Mouse (Mus musculus): Measurements from ENCODE around the gene Zfp977. TPM values are rescaled to one million over a fixed set of nuclear protein-coding genes. Genes with fewer than 3 reads are reported as not detected.
"Not testable (repeated sequence)": the region's sequence is repeated elsewhere in the genome, so short reads cannot be mapped to it uniquely, and the experiment has no call there.

Gene Zfp977
- 1.2 and 1.6 TPM in 2 replicates for polyA plus RNA-seq (2014; fragmentation: Nextera tagmentation; extraction: Ambion mirVana)

DNA sequence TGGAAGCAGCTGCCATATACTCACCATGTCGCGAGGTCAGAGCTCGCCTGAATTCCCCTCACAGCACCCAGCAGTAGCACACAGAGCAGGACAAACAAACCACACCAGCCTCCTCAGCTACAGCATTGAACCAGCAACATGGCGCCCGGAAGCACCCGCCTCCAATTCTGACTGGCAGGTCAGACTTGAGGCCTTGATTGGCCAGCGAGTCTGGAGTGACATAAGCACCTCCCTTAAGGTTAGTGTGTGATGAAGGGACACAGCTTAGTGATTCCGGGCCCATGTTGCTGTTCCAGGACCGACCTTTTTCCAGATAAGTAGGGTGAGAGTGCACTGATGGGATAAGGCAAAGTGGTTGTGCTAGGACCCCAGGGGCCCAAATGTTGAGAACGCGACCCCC, at the start of gene Zfp977:
Gene Zfp977, minus strand, starts transcription at position 135 of the 400 bp plus-strand sequence.
- H3K27ac ChIP-seq (replicated peaks in 1 of 2; ENCODE audit: control insufficient read depth in 1 of 2, insufficient read depth in 1 of 2, low read depth in 2 of 2, low read length in 2 of 2); H3K4me3 ChIP-seq (ENCODE audit: control insufficient read depth in 1 of 2, insufficient read depth in 1 of 2, low read depth in 1 of 2, low read length in 2 of 2); H3K4me1 ChIP-seq (ENCODE audit: control insufficient read depth in 2 of 2, insufficient read depth in 2 of 2, low read length in 2 of 2); ATAC-seq (ENCODE audit: insufficient number of reproducible peaks, insufficient read depth, low FRiP score, low read depth); H3K27me3 ChIP-seq (ENCODE audit: control insufficient read depth, insufficient read depth, low read length); H3K9ac ChIP-seq (ENCODE audit: low read length); H3K4me2 ChIP-seq (ENCODE audit: low read length); H3K36me3 ChIP-seq (ENCODE audit: control insufficient read depth, insufficient read depth, low read length): not testable (repeated sequence)
- peaks cover 18% of the 10 kb centered on the region; the same call in 1 of the 2 replicates for H3K9me3 ChIP-seq (ENCODE audit: control insufficient read depth, low read length)
- 85% methylated on average over 11 of the region's 11 CpGs for WGBS

DNA sequence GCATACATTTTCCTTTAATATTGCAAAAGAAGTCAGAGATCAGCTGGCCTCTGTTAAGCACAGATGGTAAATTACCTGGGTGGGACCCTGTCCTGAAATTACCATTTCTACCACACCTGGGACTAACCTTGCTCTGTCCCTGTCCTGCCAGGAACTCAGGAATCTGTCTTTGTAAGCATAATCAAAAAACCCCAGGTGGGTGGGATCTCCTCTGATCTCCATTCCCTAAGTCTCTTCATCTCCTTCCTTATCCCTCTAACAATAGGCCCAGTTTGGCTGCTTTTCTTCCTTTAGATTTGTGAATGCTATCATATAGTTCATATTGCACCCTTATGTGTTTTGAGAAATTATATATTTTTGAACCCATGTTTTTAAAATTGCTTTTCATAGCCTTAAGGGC, 38.7 kb upstream of the Zfp977 start:
- not testable (repeated sequence) for H3K36me3 ChIP-seq (ENCODE audit: control insufficient read depth, insufficient read depth, low read length); H3K9ac ChIP-seq (ENCODE audit: low read length); H3K27ac ChIP-seq (replicated peaks in 1 of 2; ENCODE audit: control insufficient read depth in 1 of 2, insufficient read depth in 1 of 2, low read depth in 2 of 2, low read length in 2 of 2); H3K4me2 ChIP-seq (ENCODE audit: low read length); H3K4me1 ChIP-seq (ENCODE audit: control insufficient read depth in 2 of 2, insufficient read depth in 2 of 2, low read length in 2 of 2); ATAC-seq (ENCODE audit: insufficient number of reproducible peaks, insufficient read depth, low FRiP score, low read depth); H3K27me3 ChIP-seq (ENCODE audit: control insufficient read depth, insufficient read depth, low read length); H3K4me3 ChIP-seq (ENCODE audit: control insufficient read depth in 1 of 2, insufficient read depth in 1 of 2, low read depth in 1 of 2, low read length in 2 of 2); H3K9me3 ChIP-seq (ENCODE audit: control insufficient read depth, low read length)

DNA sequence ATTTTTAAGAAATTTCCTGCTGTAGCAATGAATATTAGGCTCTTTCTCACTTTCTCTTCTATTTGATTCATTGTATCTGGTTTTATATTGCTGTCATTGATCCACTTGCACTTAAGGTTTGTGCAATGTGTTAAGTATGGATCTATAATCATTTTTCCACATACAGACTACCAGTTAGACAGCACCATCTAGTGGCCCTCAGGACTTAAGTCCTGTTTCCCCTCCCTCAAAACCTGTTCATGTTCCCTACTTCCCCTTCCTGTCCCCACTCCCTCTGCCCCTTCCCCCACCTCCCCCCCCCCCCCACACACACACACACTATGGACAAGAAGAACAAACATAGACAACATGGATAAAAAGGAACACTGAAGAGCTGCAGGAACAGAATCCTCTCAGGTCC, 3.3 kb upstream of the Zfp977 start:
- H3K36me3 ChIP-seq (ENCODE audit: control insufficient read depth, insufficient read depth, low read length); H3K4me3 ChIP-seq (ENCODE audit: control insufficient read depth in 1 of 2, insufficient read depth in 1 of 2, low read depth in 1 of 2, low read length in 2 of 2); ATAC-seq (ENCODE audit: insufficient number of reproducible peaks, insufficient read depth, low FRiP score, low read depth); H3K27ac ChIP-seq (replicated peaks in 1 of 2; ENCODE audit: control insufficient read depth in 1 of 2, insufficient read depth in 1 of 2, low read depth in 2 of 2, low read length in 2 of 2); H3K9ac ChIP-seq (ENCODE audit: low read length); H3K27me3 ChIP-seq (ENCODE audit: control insufficient read depth, insufficient read depth, low read length); H3K4me1 ChIP-seq (ENCODE audit: control insufficient read depth in 2 of 2, insufficient read depth in 2 of 2, low read length in 2 of 2); H3K4me2 ChIP-seq (ENCODE audit: low read length): not testable (repeated sequence)
- peaks cover 19% of the 10 kb centered on the region for H3K9me3 ChIP-seq (ENCODE audit: control insufficient read depth, low read length)

DNA sequence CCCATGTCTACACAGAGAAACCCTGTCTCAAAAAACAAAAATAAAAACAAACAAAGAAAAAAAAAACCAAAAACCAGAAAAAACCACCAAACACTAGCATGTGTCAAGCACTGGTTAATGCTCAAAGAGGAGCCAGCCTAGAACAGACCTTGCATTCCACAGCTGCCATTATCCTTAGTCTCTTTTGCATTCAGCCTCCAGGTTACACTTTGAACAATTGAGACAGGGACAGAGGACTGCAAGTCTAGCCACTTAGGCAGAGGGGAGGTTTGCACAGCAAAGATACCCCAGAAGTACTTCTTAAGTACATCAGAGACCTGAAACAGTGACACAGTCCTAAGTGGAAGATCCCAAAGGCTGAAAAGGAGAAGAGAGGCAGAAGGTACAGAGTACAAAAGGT, 1.0 kb downstream of the Zfp977 start:
- H3K9me3 ChIP-seq (ENCODE audit: control insufficient read depth, low read length): peaks cover 27% of the 10 kb centered on the region; the same call in 1 of the 2 replicates
- not testable (repeated sequence) for H3K9ac ChIP-seq (ENCODE audit: low read length); H3K27ac ChIP-seq (replicated peaks in 1 of 2; ENCODE audit: control insufficient read depth in 1 of 2, insufficient read depth in 1 of 2, low read depth in 2 of 2, low read length in 2 of 2); H3K4me2 ChIP-seq (ENCODE audit: low read length); H3K4me1 ChIP-seq (ENCODE audit: control insufficient read depth in 2 of 2, insufficient read depth in 2 of 2, low read length in 2 of 2); H3K4me3 ChIP-seq (ENCODE audit: control insufficient read depth in 1 of 2, insufficient read depth in 1 of 2, low read depth in 1 of 2, low read length in 2 of 2); H3K36me3 ChIP-seq (ENCODE audit: control insufficient read depth, insufficient read depth, low read length); ATAC-seq (ENCODE audit: insufficient number of reproducible peaks, insufficient read depth, low FRiP score, low read depth); H3K27me3 ChIP-seq (ENCODE audit: control insufficient read depth, insufficient read depth, low read length)

DNA sequence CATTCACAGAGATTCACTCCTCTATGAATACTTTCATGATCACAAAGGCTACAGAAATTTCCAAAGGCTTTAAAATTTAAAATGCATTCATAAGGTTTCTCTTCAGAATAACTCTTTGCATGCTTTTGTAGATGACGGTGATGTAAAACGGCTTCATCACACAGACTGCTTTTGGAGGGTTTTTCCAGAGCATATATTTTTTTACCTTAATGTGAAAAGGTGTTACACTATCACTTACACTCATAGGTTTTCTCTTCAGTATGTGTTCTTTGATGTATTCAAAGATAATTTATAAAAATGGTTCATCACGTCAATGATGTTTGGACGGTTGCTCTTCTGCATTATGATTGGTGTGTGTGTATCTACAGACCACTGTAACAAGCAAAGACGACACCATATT, 13.9 kb downstream of the Zfp977 start, which contains the start of gene Gm21028:
Gene Gm21028, minus strand, starts transcription at position 101 of the 400 bp plus-strand sequence.
- Histone ChIP-seq H3K9ac (ENCODE audit: low read length) (no peak within 1 kb of the TSS), H3K9me3 (ENCODE audit: control insufficient read depth, low read length) (peaks cover 52% of the 10 kb centered on the region)
- WGBS: 84% methylated on average over 5 of the region's 5 CpGs

DNA sequence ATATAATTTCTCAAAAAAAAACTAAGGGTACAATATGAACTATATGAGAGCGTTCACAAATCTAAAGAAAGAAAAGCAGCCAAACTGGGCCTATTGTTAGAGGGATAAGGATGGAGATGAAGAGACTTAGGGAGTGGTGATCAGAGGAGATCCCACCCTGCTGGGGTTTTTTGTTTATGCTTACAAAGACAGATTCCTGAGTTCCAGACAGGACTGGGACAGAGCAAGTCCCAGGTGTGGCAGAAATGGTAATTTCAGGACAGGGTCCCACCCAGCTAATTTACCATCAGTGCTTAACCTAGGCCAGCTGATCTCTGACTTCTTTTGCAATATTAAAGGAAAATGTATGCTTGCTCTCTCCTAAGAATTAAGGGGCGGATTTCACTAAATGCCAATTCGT, 40.6 kb downstream of the Zfp977 start:
- Histone ChIP-seq H3K4me1 (ENCODE audit: control insufficient read depth in 2 of 2, insufficient read depth in 2 of 2, low read length in 2 of 2) (no peaks in the 10 kb centered on the region), H3K4me3 (ENCODE audit: control insufficient read depth in 1 of 2, insufficient read depth in 1 of 2, low read depth in 1 of 2, low read length in 2 of 2) (no peak overlapping the region), H3K27me3 (ENCODE audit: control insufficient read depth, insufficient read depth, low read length) (no peaks in the 10 kb centered on the region), H3K9me3 (ENCODE audit: control insufficient read depth, low read length) (0 out of 2 replicates have a peak, but pooled peaks cover 11% of the 10 kb centered on the region), H3K4me2 (ENCODE audit: low read length) (no peak overlapping the region), H3K9ac (ENCODE audit: low read length) (no peak overlapping the region), H3K36me3 (ENCODE audit: control insufficient read depth, insufficient read depth, low read length) (no peaks in the 10 kb centered on the region), H3K27ac (replicated peaks in 1 of 2; ENCODE audit: control insufficient read depth in 1 of 2, insufficient read depth in 1 of 2, low read depth in 2 of 2, low read length in 2 of 2) (no peak overlapping the region)
- ATAC-seq (ENCODE audit: insufficient number of reproducible peaks, insufficient read depth, low FRiP score, low read depth): no peak
- 72% methylated on average over 3 of the region's 3 CpGs for WGBS

More for the DNA sequence above, 13.9 kb downstream of the Zfp977 start, which contains the start of gene Gm21028:
- Histone ChIP-seq H3K27ac (replicated peaks in 1 of 2; ENCODE audit: control insufficient read depth in 1 of 2, insufficient read depth in 1 of 2, low read depth in 2 of 2, low read length in 2 of 2) (no peak within 1 kb of the TSS), H3K4me3 (ENCODE audit: control insufficient read depth in 1 of 2, insufficient read depth in 1 of 2, low read depth in 1 of 2, low read length in 2 of 2) (no peak within 1 kb of the TSS), H3K4me1 (ENCODE audit: control insufficient read depth in 2 of 2, insufficient read depth in 2 of 2, low read length in 2 of 2) (no peaks in the 10 kb centered on the region), H3K36me3 (ENCODE audit: control insufficient read depth, insufficient read depth, low read length) (no peaks in the 10 kb centered on the region), H3K4me2 (ENCODE audit: low read length) (no peak within 1 kb of the TSS), H3K27me3 (ENCODE audit: control insufficient read depth, insufficient read depth, low read length) (no peaks in the 10 kb centered on the region)
- ATAC-seq (ENCODE audit: insufficient number of reproducible peaks, insufficient read depth, low FRiP score, low read depth): no peak

Small RNA genes within 50 kb of the gene (microRNA-seq; reads per million reads assigned to microRNA genes)
- not detected for gene Gm24938

Other genes with a start within 250 kb of the Zfp977 start
- not detected in 2 replicates for gene 4933421I07Rik, start 144.4 kb downstream of the Zfp977 start, polyA plus RNA-seq (2014; fragmentation: Nextera tagmentation; extraction: Ambion mirVana)
- 6.3 and 7.1 TPM in 2 replicates for gene Zfp141, start 86.8 kb downstream of the Zfp977 start, polyA plus RNA-seq (2014; fragmentation: Nextera tagmentation; extraction: Ambion mirVana)
- not detected in 2 replicates for gene Gm21028, start 14.0 kb downstream of the Zfp977 start, polyA plus RNA-seq (2014; fragmentation: Nextera tagmentation; extraction: Ambion mirVana)
- 0.73 and 1.9 TPM in 2 replicates for gene Zfp976, start 50.0 kb upstream of the Zfp977 start, polyA plus RNA-seq (2014; fragmentation: Nextera tagmentation; extraction: Ambion mirVana)
- 5.6 and 7.1 TPM in 2 replicates for gene Zfp975, start 100.2 kb upstream of the Zfp977 start, polyA plus RNA-seq (2014; fragmentation: Nextera tagmentation; extraction: Ambion mirVana)
- gene Gm17067, start 134.5 kb upstream of the Zfp977 start, polyA plus RNA-seq (2014; fragmentation: Nextera tagmentation; extraction: Ambion mirVana): not detected in 2 replicates
- gene Vmn2r62, start 201.0 kb upstream of the Zfp977 start, polyA plus RNA-seq (2014; fragmentation: Nextera tagmentation; extraction: Ambion mirVana): not detected in 2 replicates